Mouse (Mus musculus) lung, postnatal 36 days (tissue): ENCODE measurements around the gene Snx17.
"Not testable (repeated sequence)": the region's sequence is repeated elsewhere in the genome, so short reads cannot be mapped to it uniquely, and the experiment has no call there.

Experiments
- DNase-seq: peaks from one replicate; pipeline ENCODE4 v3.0.0; 2022; ENCODE audit warnings: mixed read lengths

Snx17 gene

DNA sequence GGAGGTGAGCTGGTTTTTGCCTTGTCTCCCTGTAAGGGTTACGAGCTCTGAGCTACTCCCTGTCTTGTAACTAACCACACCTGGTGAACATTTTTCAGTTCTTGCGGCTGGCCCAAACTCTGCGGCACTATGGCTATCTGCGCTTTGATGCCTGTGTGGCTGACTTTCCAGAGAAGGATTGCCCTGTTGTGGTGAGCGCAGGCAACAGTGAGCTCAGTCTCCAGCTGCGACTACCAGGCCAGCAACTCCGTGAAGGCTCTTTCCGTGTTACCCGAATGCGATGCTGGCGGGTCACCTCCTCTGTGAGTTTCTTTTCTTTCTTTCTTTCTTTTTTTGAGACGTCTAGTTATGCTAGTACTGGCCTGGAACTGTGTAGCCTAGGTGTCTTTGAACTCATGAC, 4.0 kb downstream of the Snx17 start:
- DNase-seq: no peak

DNA sequence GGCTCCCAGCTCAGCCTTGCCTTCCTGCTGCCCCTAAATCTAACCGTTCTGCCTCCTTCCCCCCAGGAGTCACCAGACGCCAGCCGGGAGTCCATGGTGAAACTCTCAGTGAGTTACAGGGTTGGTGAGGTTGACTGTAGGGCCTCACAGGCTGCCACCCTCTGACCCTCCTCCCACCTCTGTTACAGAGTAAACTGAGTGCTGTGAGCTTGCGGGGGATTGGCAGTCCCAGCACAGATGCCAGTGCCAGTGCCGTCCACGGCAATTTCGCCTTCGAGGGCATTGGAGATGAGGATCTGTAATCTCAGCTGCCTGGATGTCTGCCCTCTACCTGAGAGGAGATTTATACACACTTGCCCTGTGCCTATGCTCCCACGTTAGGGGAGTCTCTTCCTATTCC, 5.1 kb downstream of the Snx17 start:
- no peak for DNase-seq

DNA sequence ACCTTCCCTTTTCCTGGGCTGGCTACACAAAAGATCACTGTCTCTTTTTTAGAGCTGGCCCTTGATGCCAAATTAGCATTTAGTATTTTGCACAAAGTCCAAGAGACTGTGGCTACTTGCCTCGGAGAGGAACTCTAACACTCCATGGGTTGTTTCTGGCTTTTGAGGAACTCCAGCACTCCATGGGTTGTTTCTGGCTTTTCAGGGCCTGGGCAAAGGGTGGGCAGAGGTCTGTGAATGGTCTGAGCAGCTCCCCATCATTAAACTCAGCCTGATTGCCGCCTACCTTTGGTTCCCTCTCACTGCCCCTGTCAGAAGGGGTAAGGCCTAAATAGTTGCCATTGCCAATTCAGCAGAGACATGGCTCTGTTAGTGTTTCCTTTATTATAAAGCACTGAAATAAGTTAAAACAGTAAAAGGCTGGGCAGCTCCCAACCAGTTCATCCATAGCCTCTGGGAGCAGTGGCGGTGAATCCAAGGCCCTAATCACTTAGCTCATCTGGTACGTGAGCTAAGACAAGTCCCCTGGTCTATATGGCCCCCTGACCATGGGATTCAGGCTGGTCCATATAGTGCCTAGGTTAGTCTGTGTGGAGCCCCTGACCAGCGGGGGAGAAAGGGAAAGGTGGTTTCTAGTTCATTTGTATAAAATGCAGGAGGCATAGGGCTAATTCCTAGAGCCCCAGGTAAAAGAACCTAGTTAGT, 5.7 kb downstream of the Snx17 start:
- no peak for DNase-seq

GRCm38 (mm10) chr5:31199321-31199892, 6.4 kb downstream of the Snx17 start:
- DNase-seq: no peak

GRCm38 (mm10) chr5:31199893-31200292, 6.9 kb downstream of the Snx17 start:
- no peak for DNase-seq

DNA sequence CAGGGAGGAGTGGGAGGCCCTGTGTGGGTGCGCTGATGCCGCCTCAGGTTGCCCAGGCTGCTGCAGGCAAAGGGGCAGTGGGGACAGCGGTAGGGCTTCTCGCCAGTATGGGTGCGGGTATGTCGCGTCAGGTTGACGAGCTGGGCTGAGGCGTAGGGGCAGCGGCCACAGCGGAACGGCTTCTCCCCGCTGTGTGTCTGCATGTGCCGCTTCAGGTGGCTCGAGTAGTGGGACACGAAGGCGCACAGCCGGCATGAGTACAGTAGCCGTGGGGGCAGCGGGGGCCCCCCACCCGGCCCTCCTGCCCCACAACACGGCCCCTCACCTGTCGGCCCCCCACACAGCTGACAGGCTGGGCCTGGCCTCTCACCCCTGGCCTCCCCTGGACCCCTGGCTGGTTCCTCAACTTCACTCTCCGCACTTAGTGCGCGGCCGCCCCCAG, 7.3 kb downstream of the Snx17 start:
- DNase-seq: no peak

GRCm38 (mm10) chr5:31201042-31201741, 8.2 kb downstream of the Snx17 start:
- no peak for DNase-seq

DNA sequence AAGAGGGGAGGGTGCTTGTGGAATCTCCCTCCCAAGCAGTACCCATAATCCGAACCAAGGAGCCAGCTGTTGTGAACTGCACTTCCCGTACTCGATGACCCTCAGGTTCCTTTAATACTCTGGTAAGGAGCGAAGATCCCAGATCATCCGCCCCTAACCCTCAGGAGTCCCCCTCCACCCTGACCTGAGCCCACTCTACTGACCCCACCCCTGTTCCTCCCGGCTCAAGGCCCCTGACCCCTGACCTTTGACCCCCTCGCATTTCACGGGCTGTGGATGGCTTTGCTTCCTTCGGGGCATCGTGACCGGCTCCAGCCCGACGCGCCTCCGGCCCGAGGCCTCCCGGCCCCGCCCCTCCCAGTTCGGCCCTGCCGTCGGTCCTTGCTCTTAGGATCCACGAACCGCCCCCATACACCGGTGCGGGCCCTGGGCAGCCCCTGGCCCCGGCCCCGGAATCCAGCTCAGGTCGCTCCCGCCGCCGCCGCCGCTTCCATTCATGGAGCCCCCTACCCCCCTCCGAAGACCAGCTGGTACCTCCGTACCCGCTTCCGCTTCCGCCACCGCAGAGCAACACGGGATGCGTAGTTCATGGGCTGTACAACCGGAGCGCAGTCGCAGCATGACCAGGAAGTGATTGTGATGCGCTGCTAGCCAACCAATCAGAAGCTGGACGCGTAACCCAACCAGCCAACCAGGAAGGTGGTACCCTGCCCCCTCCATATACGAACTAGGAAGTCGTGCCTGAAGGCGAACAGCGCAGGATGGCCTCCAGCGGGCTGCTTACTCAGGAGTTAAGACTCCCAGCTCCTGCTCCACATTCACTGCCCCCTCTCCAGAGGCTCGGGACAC, 8.9 kb downstream of the Snx17 start, which contains the start of gene Zfp513:
Gene Zfp513 (minus strand): TSS at position 562 of the 849 bp plus-strand sequence.
- DNase-seq: peak; percentile 99

DNA sequence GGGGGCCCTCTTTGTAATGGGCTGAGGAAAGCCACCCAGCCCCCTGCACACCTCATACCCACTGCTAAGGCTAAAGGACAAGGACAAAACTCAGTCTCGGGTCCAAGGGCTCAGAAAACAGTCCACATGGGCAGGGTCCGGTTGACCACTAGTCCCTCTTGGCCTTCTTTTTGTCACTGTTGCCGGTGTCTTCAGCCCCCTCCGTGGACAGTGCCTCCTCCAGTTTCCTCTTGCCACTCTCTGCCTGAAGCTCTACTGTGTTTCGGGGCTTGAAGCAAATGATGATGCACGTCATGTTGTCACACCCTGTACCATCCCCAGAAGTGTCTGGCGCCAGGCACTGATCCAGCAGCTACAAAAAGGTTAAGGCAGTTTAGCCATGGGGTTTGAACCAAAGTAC, 9.9 kb downstream of the Snx17 start:
- DNase-seq: no peak

DNA sequence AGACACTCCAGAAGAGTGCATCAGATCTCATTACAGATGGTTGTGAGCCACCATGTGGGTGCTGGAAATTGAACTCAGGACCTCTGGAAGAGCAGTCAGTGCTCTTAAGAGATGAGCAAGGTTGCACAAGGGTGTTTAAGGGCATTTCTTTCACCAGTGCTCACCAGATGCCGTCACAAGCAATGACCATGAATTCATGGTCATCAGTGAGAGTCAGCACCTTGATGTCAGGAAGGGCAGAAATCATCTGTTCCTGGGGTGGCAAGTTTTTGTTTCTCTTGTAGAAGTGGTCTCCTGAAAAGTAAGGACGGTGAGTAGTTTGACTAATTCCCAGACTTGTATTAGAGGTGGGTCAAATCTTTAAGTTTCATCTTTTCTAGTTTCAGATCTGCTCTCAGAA, 10.8 kb downstream of the Snx17 start:
- DNase-seq: no peak

GRCm38 (mm10) chr5:31204421-31204820, 11.4 kb downstream of the Snx17 start:
- no peak for DNase-seq

DNA sequence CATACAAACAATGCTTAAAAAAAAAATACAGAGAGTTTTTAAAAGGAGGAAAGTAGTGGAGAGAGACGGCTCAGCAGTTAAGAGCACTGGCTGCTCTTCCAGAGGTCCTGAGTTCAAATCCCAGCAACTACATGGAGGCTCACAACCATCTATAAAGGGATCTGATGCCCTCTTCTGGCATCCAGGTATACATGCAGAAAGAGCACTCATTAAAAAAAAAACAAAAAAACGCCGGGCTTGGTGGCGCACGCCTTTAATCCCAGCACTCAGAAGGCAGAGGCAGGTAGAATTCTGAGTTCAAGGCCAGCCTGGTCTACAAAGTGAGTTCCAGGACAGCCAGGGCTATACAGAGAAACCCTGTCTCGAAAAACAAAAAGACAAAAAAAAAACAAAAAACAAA, 23.5 kb downstream of the Snx17 start:
- DNase-seq: not testable (repeated sequence)

- DNase-seq: peak; percentile 40
These were observed 25.3 kb downstream of the Snx17 start for GRCm38 (mm10) chr5:31218294-31218693.

DNA sequence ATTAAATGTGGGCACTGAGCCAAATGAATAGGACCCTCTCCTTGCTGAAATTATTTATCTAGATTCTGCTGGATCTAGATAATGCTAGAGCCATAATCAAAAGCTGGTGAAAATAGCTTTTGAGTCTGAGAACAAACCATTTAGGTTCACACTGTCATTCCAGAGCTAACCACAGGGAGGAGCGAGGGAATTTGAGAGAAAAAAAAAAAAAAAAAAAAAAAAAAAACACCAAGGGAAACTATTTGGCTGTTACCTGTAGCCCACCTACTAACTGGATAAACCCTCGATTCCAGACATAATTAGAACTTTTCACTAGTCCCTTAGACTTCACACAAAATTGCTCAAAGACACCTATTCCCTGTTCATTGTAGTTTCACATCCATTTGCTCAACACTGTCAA, 26.0 kb downstream of the Snx17 start:
- peak; percentile 35 for DNase-seq

DNA sequence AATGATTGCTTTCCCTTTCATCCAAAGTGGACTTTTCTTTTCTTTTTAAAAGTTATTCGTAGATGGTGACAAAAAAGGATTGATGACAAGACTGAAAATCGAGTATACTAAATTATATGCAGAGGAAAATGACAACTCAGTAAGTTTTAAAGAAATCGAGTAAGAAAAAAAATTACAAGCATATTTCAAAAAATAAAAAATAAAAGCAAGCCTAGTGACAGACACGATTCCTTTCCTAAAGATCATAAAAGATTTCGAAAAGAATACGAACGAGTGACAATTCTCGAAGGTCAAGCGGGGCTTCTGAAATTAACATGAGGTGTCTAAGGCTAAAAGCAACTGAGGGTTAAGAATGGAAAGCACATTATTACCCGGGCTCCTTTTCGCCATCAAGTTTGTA, 26.4 kb downstream of the Snx17 start:
- DNase-seq: no peak

- DNase-seq: peak; percentile 32
These were observed 27.0 kb downstream of the Snx17 start for GRCm38 (mm10) chr5:31219911-31220447.

- peak; percentile 97 for DNase-seq
These were observed 27.6 kb downstream of the Snx17 start, which contains the start of gene Ppm1g for GRCm38 (mm10) chr5:31220448-31221303. Gene Ppm1g (minus strand): TSS chr5:31220687.

DNA sequence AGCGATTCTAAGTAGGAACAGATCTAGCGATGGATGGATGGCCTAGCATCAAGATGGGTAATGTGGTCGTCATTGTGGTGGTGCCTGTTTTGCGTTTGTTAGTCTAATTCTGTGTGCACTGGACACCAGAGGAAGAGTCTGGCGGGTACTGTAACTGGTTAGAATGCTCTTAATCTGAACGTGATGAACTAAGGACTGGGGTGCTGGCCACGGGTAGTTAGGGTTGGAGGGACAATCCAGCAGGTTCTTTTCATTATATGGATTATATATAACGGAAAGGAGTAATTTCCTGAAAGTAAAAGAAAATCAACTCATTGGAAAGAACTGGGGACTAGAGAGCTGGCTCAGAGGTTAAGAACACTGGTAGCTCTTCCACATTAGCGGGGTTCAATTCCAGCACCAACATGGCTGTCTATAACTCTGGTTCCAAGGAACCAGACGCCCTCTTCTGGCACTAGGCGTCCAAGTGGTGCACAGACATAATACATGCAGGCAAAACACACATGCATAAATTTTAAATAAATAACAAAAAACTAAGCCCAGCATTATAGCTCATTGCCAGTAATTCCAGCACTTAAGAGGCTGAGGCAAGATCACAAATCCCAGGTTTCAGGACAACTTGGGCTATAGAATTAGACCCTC, 28.4 kb downstream of the Snx17 start:
- DNase-seq: peak; percentile 71

DNA sequence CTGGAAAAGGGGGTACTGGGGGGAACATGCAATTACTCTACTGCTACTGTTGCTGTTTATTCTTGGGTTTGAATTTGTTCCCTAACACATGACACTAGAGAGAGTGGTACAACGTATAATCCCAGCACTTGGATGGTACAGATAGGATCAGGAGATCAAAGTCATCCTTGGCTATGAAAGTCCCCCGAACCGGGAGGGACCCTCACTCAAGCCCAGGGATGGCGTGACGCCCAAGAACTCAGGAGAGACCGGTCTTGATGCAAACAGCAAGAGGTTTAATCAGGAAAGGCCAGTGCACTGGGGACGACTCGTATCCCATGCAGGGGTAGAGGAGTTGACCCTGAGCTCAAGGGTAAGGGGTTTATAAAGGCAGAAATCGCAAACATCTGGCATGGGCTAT, 29.7 kb downstream of the Snx17 start:
- no peak for DNase-seq

DNA sequence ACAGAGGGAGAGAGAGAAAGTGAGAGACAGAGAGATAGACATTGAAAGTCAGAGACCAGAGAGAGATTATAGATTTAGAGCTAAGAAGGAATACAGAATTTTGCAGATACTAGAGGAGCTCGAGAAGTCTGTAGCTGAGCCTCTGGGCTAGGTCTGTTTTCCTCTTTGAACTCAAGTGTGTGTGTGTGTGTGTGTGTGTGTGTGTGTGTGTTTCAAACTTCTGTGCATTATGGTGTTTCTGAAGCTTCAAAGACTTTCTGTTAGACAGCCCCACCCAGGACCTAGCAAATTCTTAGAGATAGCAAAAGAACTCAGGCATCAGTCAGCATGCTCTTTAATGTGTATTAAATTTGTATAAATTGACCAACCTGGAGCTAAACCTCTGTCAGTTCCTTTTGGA, 33.6 kb downstream of the Snx17 start:
- DNase-seq: no peak
